Mouse (Mus musculus): ENCODE results near the gene Olfm1.

- no peak for TF ChIP-seq CTCF (IDR thresholded peaks at IDR 0.05; ENCODE audit: control insufficient read depth, insufficient read depth, insufficient replicate concordance, low read depth, low read length)
- TF ChIP-seq POLR2A (IDR thresholded peaks at IDR 0.05; ENCODE audit: control insufficient read depth, low read depth, low read length): no peak
Observed at GRCm38 (mm10) chr2:28209211-28209610, 16.4 kb downstream of the Olfm1 start.
